Mouse (Mus musculus): ENCODE measurements around the gene Nhsl1. TPM values are rescaled to one million over a fixed set of nuclear protein-coding genes. Genes with fewer than 3 reads are reported as not detected.

Gene Nhsl1
- polyA plus RNA-seq (2014; fragmentation: Illumina TruSeq; extraction: RNeasy Lipid Tissue Mini Kit (QIAGEN cat#74804); ENCODE audit: insufficient read depth, low read depth, low replicate concordance), result 1.7 TPM

DNA sequence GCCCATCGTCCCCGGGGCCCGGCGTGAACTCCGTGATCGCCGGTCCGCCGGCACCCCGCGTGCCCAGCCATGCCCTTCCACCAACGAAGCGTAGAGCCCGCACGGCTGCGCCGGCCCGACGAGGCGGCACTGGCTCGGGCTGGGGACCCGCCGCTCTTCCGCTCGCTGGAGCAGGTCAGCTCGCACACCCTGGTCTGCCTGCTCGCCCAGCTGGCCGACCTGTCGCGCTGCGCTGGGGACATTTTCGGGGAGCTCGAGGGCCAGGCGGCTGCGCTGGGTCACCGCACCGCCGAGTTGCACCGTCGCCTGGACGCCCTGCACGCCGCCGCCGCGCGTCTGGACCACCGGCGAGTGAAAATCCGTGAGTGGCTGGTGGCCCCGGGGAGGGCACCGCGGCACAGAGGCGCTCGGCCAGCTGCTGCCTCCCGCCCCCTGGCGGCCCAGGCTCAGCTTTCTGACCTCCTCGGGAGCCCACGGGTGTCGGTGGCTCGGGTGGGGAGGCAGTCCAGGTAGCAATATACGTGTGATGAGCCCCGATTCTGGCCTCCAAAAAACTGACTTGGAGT lies at the start of gene Nhsl1:
Gene Nhsl1, plus strand, starts transcription at position 70 of the 566 bp plus-strand sequence.

GRCm38 (mm10) chr10:18545813-18546235 lies 227.0 kb downstream of the Nhsl1 start, which contains the start of gene Hebp2:
Gene Hebp2, minus strand, starts transcription at chr10:18546076.

Other genes starting within 250 kb of the Nhsl1 start
- gene Ect2l, start 108.1 kb upstream of the Nhsl1 start, polyA plus RNA-seq (2014; fragmentation: Illumina TruSeq; extraction: RNeasy Lipid Tissue Mini Kit (QIAGEN cat#74804); ENCODE audit: insufficient read depth, low read depth, low replicate concordance), result 2.8 TPM
- 7.7 TPM for gene Ccdc28a, start 84.0 kb upstream of the Nhsl1 start, polyA plus RNA-seq (2014; fragmentation: Illumina TruSeq; extraction: RNeasy Lipid Tissue Mini Kit (QIAGEN cat#74804); ENCODE audit: insufficient read depth, low read depth, low replicate concordance)
- gene Hebp2, start 227.1 kb downstream of the Nhsl1 start, polyA plus RNA-seq (2014; fragmentation: Illumina TruSeq; extraction: RNeasy Lipid Tissue Mini Kit (QIAGEN cat#74804); ENCODE audit: insufficient read depth, low read depth, low replicate concordance), result 1.8 TPM

Measured in lung, adult 10 weeks (tissue).